Mouse (Mus musculus) hindbrain, postnatal 0 days (tissue): ENCODE measurements around the gene Ppfibp1. TPM values are rescaled to one million over a fixed set of nuclear protein-coding genes. Genes with fewer than 3 reads are reported as not detected.
A peak's percentile ranks its signal among the peaks of the same experiment; 100 is the strongest.

Experiments used
- ATAC-seq: fragments of 200-750 bp; cut with Nextera tagmentation; 2 replicates; pipeline ENCODE4 v1.8.0; 2017; ENCODE audit warnings: mild to moderate bottlenecking, moderate TSS enrichment, moderate library complexity
- DNase-seq: peaks from one replicate; pipeline ENCODE4 v3.0.0-alpha.2; 2015; ENCODE audit warnings: low spot score
- H3K27ac ChIP-seq: fragments of 300-500 bp; sonication (generic); 2 replicates; pipeline ENCODE4 v1.5.1; 2014; ENCODE audit warnings: mild to moderate bottlenecking
- H3K27me3 ChIP-seq: fragments of 300-500 bp; sonication (generic); 2 replicates; pipeline ENCODE4 v1.6.1; 2014; ENCODE audit warnings: low read length, mixed read lengths; ENCODE audit not compliant: insufficient read depth
- H3K36me3 ChIP-seq: fragments of 300-500 bp; sonication (generic); 2 replicates; pipeline ENCODE4 v1.6.1; 2014; ENCODE audit warnings: low read length, mixed read lengths; ENCODE audit not compliant: insufficient read depth
- H3K4me1 ChIP-seq: fragments of 300-500 bp; sonication (generic); 2 replicates; pipeline ENCODE4 v1.6.1; 2014; ENCODE audit warnings: antibody characterized with exemption, low read length, mixed read lengths; ENCODE audit not compliant: insufficient read depth
- H3K4me2 ChIP-seq: fragments of 300-500 bp; sonication (generic); 2 replicates; pipeline ENCODE4 v1.6.1; 2014; ENCODE audit warnings: low read depth, mild to moderate bottlenecking, low read length, moderate library complexity, mixed read lengths
- H3K4me3 ChIP-seq: fragments of 300-500 bp; sonication (generic); 2 replicates; pipeline ENCODE4 v1.5.1; 2014; ENCODE audit warnings: low read length
- H3K9ac ChIP-seq: fragments of 300-500 bp; sonication (generic); replicated peaks from 2 replicates; pipeline ENCODE4 v1.6.1; 2014; ENCODE audit warnings: mild to moderate bottlenecking, low read length, moderate library complexity, mixed read lengths
- H3K9me3 ChIP-seq: fragments of 300-500 bp; sonication (generic); 2 replicates; pipeline ENCODE4 v1.6.1; 2016; ENCODE audit warnings: low read length, mixed read lengths
- CTCF ChIP-seq: IDR thresholded peaks from 2 replicates; pipeline ENCODE4 v1.5.1; 2016; ENCODE audit warnings: antibody characterized with exemption, control low read depth, low read depth
- WGBS: fragments of 180-500 bp; shearing (Covaris S2); extraction: QIAGEN DNeasy Blood & Tissue Kit; methylation state at CpG from one replicate; pipeline ENCODE4 v1.1.7; 2014; 5-methylcytosine and 5-hydroxymethylcytosine counted together
- polyA plus RNA-seq: library from polyadenylated mRNA; unstranded; fragments of >200 nt; fragmentation: Nextera tagmentation; extraction: Ambion mirVana; gene quantifications from 2 replicates; pipeline ENCODE4 v1.2.1, GENCODE M21; 2015
- total RNA-seq: library from RNA; depleted of rRNA; stranded (reverse); fragments of >200 nt; gene quantifications from 2 replicates; pipeline ENCODE4 v1.2.3, GENCODE M21; 2014

Ppfibp1 gene
- total and polyA plus RNA-seq, 2 experiments from 2014 or later, result 16.3 to 26.8 TPM

GRCm38 (mm10) chr6:147013546-147013945 lies 125.3 kb downstream of the Ppfibp1 start:
- DNase-seq (peak; percentile 12), ATAC-seq (no peak)
- Histone ChIP-seq H3K9me3 (no peaks in the 10 kb centered on the region), H3K27ac (no peak overlapping the region), H3K27me3 (no peaks in the 10 kb centered on the region), H3K4me2 (no peak overlapping the region), H3K9ac (no peak overlapping the region), H3K4me1 (no peaks in the 10 kb centered on the region), H3K36me3 (no peaks in the 10 kb centered on the region), H3K4me3 (no peak overlapping the region)
- 64% methylated on average over 1 of the region's 1 CpGs for WGBS
- TF ChIP-seq CTCF, result peak; percentile 32

GRCm38 (mm10) chr6:147017906-147018305 lies 129.6 kb downstream of the Ppfibp1 start:
- H3K9ac ChIP-seq, result no peak overlapping the region
- ATAC-seq, result no peak
- DNase-seq, result no peak

GRCm38 (mm10) chr6:147018364-147018763 lies 130.1 kb downstream of the Ppfibp1 start:
- H3K4me3 ChIP-seq, result no peak overlapping the region
- ATAC-seq (no peak), DNase-seq (no peak)
- no peak overlapping the region for H3K27ac ChIP-seq
- H3K4me2 ChIP-seq, result no peak overlapping the region
- H3K9ac ChIP-seq, result no peak overlapping the region
- no peaks in the 10 kb centered on the region for H3K36me3 ChIP-seq
- H3K4me1 ChIP-seq, result no peaks in the 10 kb centered on the region
- 95% methylated on average over 5 of the region's 5 CpGs for WGBS
- no peaks in the 10 kb centered on the region for H3K9me3 ChIP-seq
- TF ChIP-seq CTCF, result no peak
- H3K27me3 ChIP-seq, result no peaks in the 10 kb centered on the region

More at GRCm38 (mm10) chr6:147017906-147018305, 129.6 kb downstream of the Ppfibp1 start:
- Histone ChIP-seq H3K27ac (no peak overlapping the region), H3K4me3 (no peak overlapping the region), H3K4me2 (no peak overlapping the region), H3K9me3 (no peaks in the 10 kb centered on the region), H3K4me1 (no peaks in the 10 kb centered on the region), H3K36me3 (no peaks in the 10 kb centered on the region), H3K27me3 (no peaks in the 10 kb centered on the region)
- TF ChIP-seq CTCF, result no peak
- WGBS, result 87% methylated on average over 4 of the region's 4 CpGs

GRCm38 (mm10) chr6:147021181-147021580 lies 132.9 kb downstream of the Ppfibp1 start:
- no peak overlapping the region for H3K4me3 ChIP-seq
- 90% methylated on average over 5 of the region's 5 CpGs for WGBS
- DNase-seq, result no peak
- H3K9ac ChIP-seq, result no peak overlapping the region
- ATAC-seq, result no peak
- H3K27ac ChIP-seq, result no peak overlapping the region
- no peaks in the 10 kb centered on the region for H3K4me1 ChIP-seq
- H3K4me2 ChIP-seq, result no peak overlapping the region
- no peaks in the 10 kb centered on the region for H3K36me3 ChIP-seq
- TF ChIP-seq CTCF, result no peak
- no peaks in the 10 kb centered on the region for H3K9me3 ChIP-seq
- H3K27me3 ChIP-seq, result no peaks in the 10 kb centered on the region

GRCm38 (mm10) chr6:147022375-147023132 lies 134.3 kb downstream of the Ppfibp1 start:
- WGBS, result 79% methylated on average over 16 of the region's 16 CpGs
- Histone ChIP-seq H3K36me3 (0 out of 2 replicates have a peak, but pooled peaks cover 1% of the 10 kb centered on the region), H3K27me3 (no peaks in the 10 kb centered on the region), H3K9me3 (no peaks in the 10 kb centered on the region), H3K9ac (no peak overlapping the region), H3K4me1 (no peaks in the 10 kb centered on the region), H3K27ac (no peak overlapping the region), H3K4me3 (no peak overlapping the region), H3K4me2 (no peak overlapping the region)
- DNase-seq, result no peak
- no peak for TF ChIP-seq CTCF
- ATAC-seq, result no peak

- no peak overlapping the region for H3K27ac ChIP-seq
- no peaks in the 10 kb centered on the region for H3K4me1 ChIP-seq
- no peak for DNase-seq
- 72% methylated on average over 2 of the region's 2 CpGs for WGBS
- no peaks in the 10 kb centered on the region for H3K9me3 ChIP-seq
- H3K36me3 ChIP-seq, result 0 out of 2 replicates have a peak, but pooled peaks cover 3% of the 10 kb centered on the region
- no peak for TF ChIP-seq CTCF
- H3K9ac ChIP-seq, result no peak overlapping the region
- no peak for ATAC-seq
- no peak overlapping the region for H3K4me3 ChIP-seq
- no peak overlapping the region for H3K4me2 ChIP-seq
- H3K27me3 ChIP-seq, result no peaks in the 10 kb centered on the region
Measured at GRCm38 (mm10) chr6:147023133-147023395, 134.8 kb downstream of the Ppfibp1 start.

GRCm38 (mm10) chr6:147023568-147023967 lies 135.3 kb downstream of the Ppfibp1 start:
- H3K4me2 ChIP-seq, result no peak overlapping the region
- H3K9ac ChIP-seq, result no peak overlapping the region
- H3K4me1 ChIP-seq, result no peaks in the 10 kb centered on the region
- H3K36me3 ChIP-seq, result 0 out of 2 replicates have a peak, but pooled peaks cover 3% of the 10 kb centered on the region
- no peak for TF ChIP-seq CTCF
- DNase-seq (no peak), ATAC-seq (no peak)
- H3K27ac ChIP-seq, result no peak overlapping the region
- H3K27me3 ChIP-seq, result no peaks in the 10 kb centered on the region
- no peaks in the 10 kb centered on the region for H3K9me3 ChIP-seq
- no peak overlapping the region for H3K4me3 ChIP-seq
